Mouse (Mus musculus) hindbrain, postnatal 0 days (tissue): Measurements from ENCODE around the gene Ralb. TPM values are rescaled to one million over a fixed set of nuclear protein-coding genes. Genes with fewer than 3 reads are reported as not detected.

Experiments used
- ATAC-seq: fragments of 200-750 bp; cut with Nextera tagmentation; 2 replicates; pipeline ENCODE4 v1.8.0; 2017; ENCODE audit warnings: mild to moderate bottlenecking, moderate TSS enrichment, moderate library complexity
- DNase-seq: peaks from one replicate; pipeline ENCODE4 v3.0.0-alpha.2; 2015; ENCODE audit warnings: low spot score
- H3K27ac ChIP-seq: fragments of 300-500 bp; sonication (generic); 2 replicates; pipeline ENCODE4 v1.5.1; 2014; ENCODE audit warnings: mild to moderate bottlenecking
- H3K27me3 ChIP-seq: fragments of 300-500 bp; sonication (generic); 2 replicates; pipeline ENCODE4 v1.6.1; 2014; ENCODE audit warnings: low read length, mixed read lengths; ENCODE audit not compliant: insufficient read depth
- H3K36me3 ChIP-seq: fragments of 300-500 bp; sonication (generic); 2 replicates; pipeline ENCODE4 v1.6.1; 2014; ENCODE audit warnings: low read length, mixed read lengths; ENCODE audit not compliant: insufficient read depth
- H3K4me1 ChIP-seq: fragments of 300-500 bp; sonication (generic); 2 replicates; pipeline ENCODE4 v1.6.1; 2014; ENCODE audit warnings: antibody characterized with exemption, low read length, mixed read lengths; ENCODE audit not compliant: insufficient read depth
- H3K4me2 ChIP-seq: fragments of 300-500 bp; sonication (generic); 2 replicates; pipeline ENCODE4 v1.6.1; 2014; ENCODE audit warnings: low read depth, mild to moderate bottlenecking, low read length, moderate library complexity, mixed read lengths
- H3K4me3 ChIP-seq: fragments of 300-500 bp; sonication (generic); 2 replicates; pipeline ENCODE4 v1.5.1; 2014; ENCODE audit warnings: low read length
- H3K9ac ChIP-seq: fragments of 300-500 bp; sonication (generic); replicated peaks from 2 replicates; pipeline ENCODE4 v1.6.1; 2014; ENCODE audit warnings: mild to moderate bottlenecking, low read length, moderate library complexity, mixed read lengths
- H3K9me3 ChIP-seq: fragments of 300-500 bp; sonication (generic); 2 replicates; pipeline ENCODE4 v1.6.1; 2016; ENCODE audit warnings: low read length, mixed read lengths
- CTCF ChIP-seq: IDR thresholded peaks from 2 replicates; pipeline ENCODE4 v1.5.1; 2016; ENCODE audit warnings: antibody characterized with exemption, control low read depth, low read depth
- WGBS: fragments of 180-500 bp; shearing (Covaris S2); extraction: QIAGEN DNeasy Blood & Tissue Kit; methylation state at CpG from one replicate; pipeline ENCODE4 v1.1.7; 2014; 5-methylcytosine and 5-hydroxymethylcytosine counted together
- polyA plus RNA-seq: library from polyadenylated mRNA; unstranded; fragments of >200 nt; fragmentation: Nextera tagmentation; extraction: Ambion mirVana; gene quantifications from 2 replicates; pipeline ENCODE4 v1.2.1, GENCODE M21; 2015
- total RNA-seq: library from RNA; depleted of rRNA; stranded (reverse); fragments of >200 nt; gene quantifications from 2 replicates; pipeline ENCODE4 v1.2.3, GENCODE M21; 2014

Ralb gene
- total and polyA plus RNA-seq, 2 experiments from 2014 or later, result 43.5 to 62.1 TPM

GRCm38 (mm10) chr1:119498536-119499231 is 5.9 kb downstream of the Ralb start:
- Histone ChIP-seq H3K4me2 (no peak overlapping the region), H3K9me3 (no peaks in the 10 kb centered on the region), H3K4me3 (no peak overlapping the region), H3K9ac (no peak overlapping the region), H3K36me3 (no peaks in the 10 kb centered on the region), H3K27ac (no peak overlapping the region), H3K27me3 (no peaks in the 10 kb centered on the region), H3K4me1 (peaks cover 15% of the 10 kb centered on the region; the same call in 1 of the 2 replicates)
- ATAC-seq, result no peak
- 90% methylated on average over 9 of the region's 9 CpGs for WGBS
- no peak for TF ChIP-seq CTCF
- no peak for DNase-seq

GRCm38 (mm10) chr1:119497346-119498004 is 7.1 kb downstream of the Ralb start:
- ATAC-seq (no peak), DNase-seq (no peak)
- H3K27ac ChIP-seq, result no peak overlapping the region
- peaks cover 8% of the 10 kb centered on the region; the same call in 1 of the 2 replicates for H3K4me1 ChIP-seq
- no peaks in the 10 kb centered on the region for H3K27me3 ChIP-seq
- no peak for TF ChIP-seq CTCF
- H3K9me3 ChIP-seq, result no peaks in the 10 kb centered on the region
- no peaks in the 10 kb centered on the region for H3K36me3 ChIP-seq
- 77% methylated on average over 5 of the region's 5 CpGs for WGBS
- no peak overlapping the region for H3K9ac ChIP-seq
- no peak overlapping the region for H3K4me3 ChIP-seq
- H3K4me2 ChIP-seq, result no peak overlapping the region

GRCm38 (mm10) chr1:119495396-119495775 is 9.2 kb downstream of the Ralb start:
- H3K4me3 ChIP-seq, result no peak overlapping the region
- 78% methylated on average over 6 of the region's 6 CpGs for WGBS
- no peaks in the 10 kb centered on the region for H3K27me3 ChIP-seq
- no peaks in the 10 kb centered on the region for H3K9me3 ChIP-seq
- H3K4me1 ChIP-seq, result peaks cover 12% of the 10 kb centered on the region; the same call in 1 of the 2 replicates
- no peaks in the 10 kb centered on the region for H3K36me3 ChIP-seq
- no peak overlapping the region for H3K27ac ChIP-seq
- no peak for ATAC-seq
- H3K9ac ChIP-seq, result no peak overlapping the region
- H3K4me2 ChIP-seq, result no peak overlapping the region
- no peak for DNase-seq
- no peak for TF ChIP-seq CTCF

- H3K27ac ChIP-seq, result no peak overlapping the region
- H3K27me3 ChIP-seq, result no peaks in the 10 kb centered on the region
- 89% methylated on average over 9 of the region's 9 CpGs for WGBS
- TF ChIP-seq CTCF, result 0 out of 2 replicates have a peak, but pooled peaks have one; percentile 0
- ATAC-seq, result no peak
- no peak overlapping the region for H3K4me3 ChIP-seq
- no peaks in the 10 kb centered on the region for H3K36me3 ChIP-seq
- peaks cover 12% of the 10 kb centered on the region; the same call in 1 of the 2 replicates for H3K4me1 ChIP-seq
- H3K4me2 ChIP-seq, result no peak overlapping the region
- DNase-seq, result no peak
- H3K9me3 ChIP-seq, result no peaks in the 10 kb centered on the region
- H3K9ac ChIP-seq, result no peak overlapping the region
These were observed 9.7 kb downstream of the Ralb start for GRCm38 (mm10) chr1:119494712-119495395.

GRCm38 (mm10) chr1:119494024-119494711 is 10.4 kb downstream of the Ralb start:
- 51% methylated on average over 2 of the region's 2 CpGs for WGBS
- no peak for DNase-seq
- H3K4me1 ChIP-seq, result peaks cover 12% of the 10 kb centered on the region; the same call in 1 of the 2 replicates
- H3K4me3 ChIP-seq, result no peak overlapping the region
- no peaks in the 10 kb centered on the region for H3K9me3 ChIP-seq
- no peaks in the 10 kb centered on the region for H3K27me3 ChIP-seq
- no peak overlapping the region for H3K27ac ChIP-seq
- TF ChIP-seq CTCF, result peak; percentile 40
- no peak overlapping the region for H3K4me2 ChIP-seq
- H3K9ac ChIP-seq, result no peak overlapping the region
- no peak for ATAC-seq
- no peaks in the 10 kb centered on the region for H3K36me3 ChIP-seq

- no peaks in the 10 kb centered on the region for H3K27me3 ChIP-seq
- no peaks in the 10 kb centered on the region for H3K9me3 ChIP-seq
- H3K4me1 ChIP-seq, result peaks cover 12% of the 10 kb centered on the region; the same call in 1 of the 2 replicates
- ATAC-seq (no peak), DNase-seq (no peak)
- H3K4me2 ChIP-seq, result no peak overlapping the region
- no peak overlapping the region for H3K4me3 ChIP-seq
- peak overlapping the region; percentile 32; the same call in 1 of the 2 replicates for H3K27ac ChIP-seq
- 81% methylated on average over 1 of the region's 1 CpGs for WGBS
- no peak overlapping the region for H3K9ac ChIP-seq
- H3K36me3 ChIP-seq, result no peaks in the 10 kb centered on the region
- no peak for TF ChIP-seq CTCF
These were observed 12.1 kb downstream of the Ralb start for GRCm38 (mm10) chr1:119492505-119492904.
